Mouse (Mus musculus) midbrain, embryonic 11.5 days (tissue): Measurements from ENCODE around the gene Mex3a. TPM values are rescaled to one million over a fixed set of nuclear protein-coding genes. Genes with fewer than 3 reads are reported as not detected.
"Not testable (repeated sequence)": the region's sequence is repeated elsewhere in the genome, so short reads cannot be mapped to it uniquely, and the experiment has no call there.

ENCODE experiments used
- ATAC-seq: fragments of 200-750 bp; cut with Nextera tagmentation; 2 replicates; pipeline ENCODE4 v1.8.0; 2017; ENCODE audit warnings: moderate TSS enrichment, moderate library complexity; ENCODE audit not compliant: low FRiP score
- DNase-seq: peaks from one replicate; pipeline ENCODE4 v3.0.0; 2015; ENCODE audit warnings: low spot score; ENCODE audit errors: missing footprints
- H3K27ac ChIP-seq: fragments of 300-500 bp; sonication (generic); 2 replicates; pipeline ENCODE4 v1.5.1; 2014; ENCODE audit warnings: low read depth, low read length
- H3K27me3 ChIP-seq: fragments of 300-500 bp; sonication (generic); 2 replicates; pipeline ENCODE4 v1.6.1; 2014; ENCODE audit warnings: mild to moderate bottlenecking, low read length, moderate library complexity, mixed read lengths; ENCODE audit not compliant: control insufficient read depth, insufficient read depth
- H3K36me3 ChIP-seq: fragments of 300-500 bp; sonication (generic); 2 replicates; pipeline ENCODE4 v1.6.1; 2014; ENCODE audit warnings: mild to moderate bottlenecking, low read length, moderate library complexity, mixed read lengths; ENCODE audit not compliant: control insufficient read depth, insufficient read depth
- H3K4me1 ChIP-seq: fragments of 300-500 bp; sonication (generic); 2 replicates; pipeline ENCODE4 v1.6.1; 2014; ENCODE audit warnings: low read length; ENCODE audit not compliant: control insufficient read depth, insufficient read depth
- H3K4me2 ChIP-seq: fragments of 300-500 bp; sonication (generic); 2 replicates; pipeline ENCODE4 v1.6.1; 2014; ENCODE audit warnings: mild to moderate bottlenecking, moderate library complexity
- H3K4me3 ChIP-seq: fragments of 300-500 bp; sonication (generic); 2 replicates; pipeline ENCODE4 v1.5.1; 2014; ENCODE audit warnings: low read depth, low read length
- H3K9ac ChIP-seq: fragments of 300-500 bp; sonication (generic); 2 replicates; pipeline ENCODE4 v1.6.1; 2014; ENCODE audit warnings: low read length
- H3K9me3 ChIP-seq: fragments of 300-500 bp; sonication (generic); 2 replicates; pipeline ENCODE4 v1.6.1; 2016; ENCODE audit warnings: low read length; ENCODE audit not compliant: control insufficient read depth
- WGBS: fragments of 180-500 bp; shearing (Covaris S2); extraction: QIAGEN DNeasy Blood & Tissue Kit; methylation state at CpG from one replicate; pipeline ENCODE4 v1.1.7; 2014; 5-methylcytosine and 5-hydroxymethylcytosine counted together
- polyA plus RNA-seq: library from polyadenylated mRNA; unstranded; fragments of >200 nt; fragmentation: Nextera tagmentation; extraction: Ambion mirVana; gene quantifications from 2 replicates; pipeline ENCODE4 v1.2.1, GENCODE M21; 2014

The Mex3a gene
- polyA plus RNA-seq, 1 experiment from 2014 or later, result 44.5 TPM

DNA sequence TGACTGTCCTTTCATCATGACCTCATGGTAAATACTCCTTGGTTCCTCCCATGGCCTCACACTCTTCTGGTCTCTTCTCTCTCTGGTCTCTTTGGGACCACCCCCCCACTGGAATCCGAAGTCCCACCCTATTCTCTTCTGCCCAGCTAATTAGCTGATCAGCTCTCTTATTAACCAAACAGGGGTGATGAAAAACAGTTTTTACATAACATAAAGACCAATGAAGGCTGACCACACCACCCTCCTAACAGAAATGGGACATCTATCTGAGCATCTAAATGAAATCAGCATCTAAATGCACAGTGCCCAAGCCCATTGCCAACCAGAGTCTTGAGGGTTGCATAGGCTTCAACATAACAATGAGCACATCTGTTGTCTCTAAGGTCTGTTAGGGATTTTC lies 39.7 kb downstream of the Mex3a start:
- Histone ChIP-seq H3K4me2 (no peak overlapping the region), H3K9ac (no peak overlapping the region), H3K27me3 (no peaks in the 10 kb centered on the region), H3K36me3 (peaks cover 28% of the 10 kb centered on the region; the same call in 1 of the 2 replicates), H3K27ac (no peak overlapping the region), H3K4me1 (no peaks in the 10 kb centered on the region), H3K4me3 (no peak overlapping the region), H3K9me3 (no peaks in the 10 kb centered on the region)
- ATAC-seq (no peak), DNase-seq (no peak)
- WGBS, result 64% methylated on average over 1 of the region's 1 CpGs

DNA sequence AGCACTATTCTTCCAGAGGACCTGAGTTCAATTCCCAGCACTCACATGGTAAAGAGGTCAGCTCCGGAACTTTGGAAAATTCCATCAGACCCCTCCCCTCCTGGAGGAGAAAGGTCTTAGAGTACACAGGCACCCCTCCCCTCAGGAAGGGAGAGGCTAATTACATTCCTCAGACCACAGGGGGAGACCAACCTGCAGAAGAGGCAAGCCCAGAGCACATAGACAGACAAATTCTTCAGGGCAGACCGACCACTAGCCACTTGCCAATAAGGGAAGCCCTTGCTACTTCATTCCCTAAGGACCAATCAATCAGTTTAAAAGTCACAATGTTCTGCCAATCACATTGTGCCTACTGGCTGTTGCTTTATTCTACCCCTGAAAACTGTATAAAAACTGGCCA lies 40.6 kb downstream of the Mex3a start:
- no peaks in the 10 kb centered on the region for H3K4me1 ChIP-seq
- H3K27ac ChIP-seq, result no peak overlapping the region
- WGBS, result 85% methylated on average over 2 of the region's 2 CpGs
- H3K9ac ChIP-seq, result no peak overlapping the region
- no peak overlapping the region for H3K4me3 ChIP-seq
- H3K36me3 ChIP-seq, result peaks cover 23% of the 10 kb centered on the region; the same call in 1 of the 2 replicates
- H3K9me3 ChIP-seq, result no peaks in the 10 kb centered on the region
- no peak overlapping the region for H3K4me2 ChIP-seq
- no peak for ATAC-seq
- DNase-seq, result no peak
- no peaks in the 10 kb centered on the region for H3K27me3 ChIP-seq

DNA sequence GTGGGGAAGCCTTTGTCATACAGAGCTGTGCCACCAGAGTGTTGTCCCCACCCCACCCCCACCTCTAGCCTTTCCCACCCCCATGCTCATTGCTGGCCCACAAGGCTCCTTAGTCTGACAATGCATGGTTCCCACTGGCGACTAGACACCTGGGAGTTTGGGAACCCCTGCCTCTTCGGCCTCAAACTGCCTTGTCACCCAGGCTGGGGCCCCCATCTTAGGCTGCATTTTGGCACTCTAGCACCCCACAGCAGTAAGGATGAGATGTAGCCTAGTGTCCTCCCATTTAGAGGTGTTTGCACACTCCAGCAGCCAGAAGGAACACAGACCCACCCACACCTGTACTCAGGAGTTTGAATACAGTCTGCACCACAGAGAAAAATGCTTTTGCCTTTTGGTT lies 41.6 kb downstream of the Mex3a start:
- Histone ChIP-seq H3K9me3 (no peaks in the 10 kb centered on the region), H3K27ac (no peak overlapping the region), H3K27me3 (no peaks in the 10 kb centered on the region), H3K36me3 (peaks cover 13% of the 10 kb centered on the region; the same call in 1 of the 2 replicates), H3K4me3 (no peak overlapping the region), H3K4me2 (no peak overlapping the region), H3K9ac (no peak overlapping the region), H3K4me1 (no peaks in the 10 kb centered on the region; the same call in 1 of the 2 replicates)
- no peak for DNase-seq
- ATAC-seq, result no peak
- WGBS, result 79% methylated on average over 2 of the region's 2 CpGs

DNA sequence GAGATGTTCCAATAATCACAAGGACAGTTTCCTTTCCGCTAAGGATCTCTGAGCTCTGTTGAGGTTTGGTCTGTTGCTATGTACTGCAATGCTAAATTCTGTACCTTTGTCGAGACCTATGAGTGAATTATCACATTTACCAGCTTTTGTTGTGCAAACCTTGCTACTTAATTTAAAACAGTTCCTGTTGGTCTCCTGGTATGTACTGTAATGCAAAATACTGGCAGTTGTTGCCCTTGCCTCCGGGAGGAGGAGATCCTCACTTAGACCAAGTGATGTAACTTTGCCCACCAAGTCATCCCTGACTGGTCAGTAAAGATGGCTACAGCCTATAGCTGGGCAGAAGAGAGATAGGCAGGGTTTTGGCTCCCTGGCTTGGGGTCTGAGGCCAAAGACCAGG lies 43.3 kb downstream of the Mex3a start, which contains the start of gene Ssr2:
Gene Ssr2, plus strand, starts transcription at position 337 of the 400 bp plus-strand sequence.
- Histone ChIP-seq H3K9ac (no peak within 1 kb of the TSS), H3K4me1 (peaks cover 5% of the 10 kb centered on the region; the same call in 1 of the 2 replicates), H3K4me3 (no peak within 1 kb of the TSS), H3K4me2 (no peak within 1 kb of the TSS), H3K9me3 (no peaks in the 10 kb centered on the region), H3K27me3 (no peaks in the 10 kb centered on the region), H3K27ac (no peak within 1 kb of the TSS), H3K36me3 (no peaks in the 10 kb centered on the region)
- ATAC-seq, result no peak
- WGBS, result 84% methylated on average over 3 of the region's 3 CpGs
- no peak for DNase-seq

DNA sequence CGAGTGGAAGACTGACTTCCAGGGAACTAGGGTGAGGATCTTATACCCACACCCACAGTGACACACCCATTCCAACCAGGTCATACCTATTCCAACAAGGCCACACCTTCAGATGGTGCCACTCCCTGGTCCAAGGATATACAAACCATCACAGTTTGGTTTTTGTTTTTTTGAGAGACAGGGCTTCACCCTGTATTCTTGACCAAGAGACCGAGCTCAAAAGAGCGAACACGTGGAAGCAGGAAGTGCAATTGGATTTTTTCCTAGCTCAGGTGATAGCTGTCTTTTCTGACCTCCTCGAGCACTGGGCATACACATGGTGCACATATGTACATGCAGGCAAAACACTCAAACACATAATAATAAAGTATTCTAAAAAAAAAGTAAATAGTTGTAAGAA lies 45.7 kb downstream of the Mex3a start:
- not testable (repeated sequence) for ATAC-seq, H3K4me1 ChIP-seq, H3K27me3 ChIP-seq, H3K27ac ChIP-seq, H3K4me3 ChIP-seq, DNase-seq, H3K9me3 ChIP-seq, H3K4me2 ChIP-seq, H3K36me3 ChIP-seq, H3K9ac ChIP-seq
- WGBS, result 91% methylated on average over 5 of the region's 5 CpGs

DNA sequence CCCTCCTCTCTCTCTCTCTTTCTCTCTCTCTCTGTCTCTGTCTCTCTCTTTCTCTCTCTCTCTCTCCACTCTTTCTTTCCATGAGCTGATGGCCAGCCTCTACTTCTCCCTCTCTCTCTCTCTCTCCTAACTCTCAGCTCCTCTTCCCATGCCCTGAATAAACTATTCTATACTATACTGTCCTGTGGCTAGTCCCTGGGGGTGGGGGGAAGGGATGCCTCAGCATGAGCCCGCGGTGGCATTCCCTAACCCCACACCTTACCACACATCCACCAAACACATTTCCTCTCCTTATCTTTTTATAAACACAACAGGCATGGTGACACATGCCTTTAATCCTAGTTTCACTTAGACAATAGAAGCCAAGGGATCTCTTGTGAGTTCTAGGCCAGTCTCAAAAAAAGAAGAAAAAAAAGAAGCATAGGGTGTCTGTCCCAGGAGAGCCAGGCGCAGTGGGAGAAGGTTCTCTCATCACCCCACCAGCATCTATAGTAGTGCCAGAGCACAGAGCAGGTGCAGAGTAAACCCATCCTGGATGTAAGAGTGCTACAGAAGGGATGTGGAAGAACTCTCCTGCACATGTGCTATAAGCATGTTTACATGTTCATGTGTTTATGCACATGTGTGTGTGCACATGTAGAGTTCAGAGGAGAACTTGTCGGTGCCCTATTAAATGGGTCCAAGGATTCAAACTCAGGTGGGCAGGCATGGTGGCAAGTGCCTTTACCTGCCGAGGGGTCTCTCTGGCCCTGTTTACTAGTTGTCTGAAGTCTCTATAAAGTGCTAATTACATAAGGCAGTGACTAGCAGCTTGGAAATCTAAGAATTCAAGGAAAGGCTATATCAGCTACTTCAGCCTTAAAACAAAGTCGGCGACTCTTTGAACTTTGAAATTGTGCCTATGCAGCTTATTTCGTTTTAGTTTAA lies 46.6 kb downstream of the Mex3a start:
- Histone ChIP-seq H3K9ac (peak overlapping the region; percentile 88), H3K36me3 (peaks cover 8% of the 10 kb centered on the region; the same call in 1 of the 2 replicates), H3K4me3 (peak overlapping the region; percentile 90), H3K27me3 (no peaks in the 10 kb centered on the region), H3K27ac (no peak overlapping the region), H3K4me1 (peaks cover 5% of the 10 kb centered on the region; the same call in 1 of the 2 replicates), H3K4me2 (peak overlapping the region; percentile 85), H3K9me3 (no peaks in the 10 kb centered on the region)
- 45% methylated on average over 8 of the region's 8 CpGs for WGBS
- ATAC-seq, result peak; percentile 51; the same call in 1 of the 2 replicates
- DNase-seq, result no peak

DNA sequence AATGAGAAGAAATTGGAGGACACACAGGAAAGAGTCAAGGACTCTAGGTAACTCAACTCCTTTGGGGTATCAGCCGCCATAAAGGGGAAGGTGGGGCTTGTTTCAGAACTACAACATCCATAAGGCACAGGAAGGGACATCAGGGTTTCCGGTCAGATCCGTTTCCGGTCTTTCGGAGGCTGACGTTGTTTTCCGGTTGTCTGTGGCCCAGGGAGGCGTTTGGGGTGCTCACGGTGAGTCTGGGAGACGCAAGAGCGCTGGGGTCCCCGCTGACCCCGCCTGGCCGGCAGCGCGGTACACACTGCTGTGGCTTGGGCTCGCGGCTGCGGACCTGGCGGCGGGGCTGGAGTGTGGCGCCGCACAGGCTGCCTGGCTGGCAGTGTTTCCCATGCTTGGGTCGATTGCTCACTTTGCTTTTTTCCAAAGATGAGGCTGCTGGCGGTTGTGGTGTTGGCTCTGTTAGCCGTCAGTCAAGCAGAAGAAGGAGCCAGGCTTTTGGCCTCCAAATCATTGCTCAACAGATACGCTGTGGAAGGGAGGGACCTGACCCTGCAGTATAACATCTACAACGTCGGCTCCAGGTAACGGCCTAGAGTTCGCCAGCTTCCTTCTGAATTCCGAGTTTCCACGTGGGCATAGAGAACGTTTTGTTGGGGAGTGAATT lies 47.4 kb downstream of the Mex3a start:
- peak; percentile 87 for ATAC-seq
- Histone ChIP-seq H3K9me3 (no peaks in the 10 kb centered on the region), H3K27me3 (no peaks in the 10 kb centered on the region), H3K36me3 (peaks cover 8% of the 10 kb centered on the region; the same call in 1 of the 2 replicates), H3K4me3 (peak overlapping the region; percentile 90), H3K4me2 (peak overlapping the region; percentile 85), H3K27ac (no peak overlapping the region), H3K4me1 (peaks cover 5% of the 10 kb centered on the region; the same call in 1 of the 2 replicates), H3K9ac (peak overlapping the region; percentile 88)
- under 1% methylated on average over 34 of the region's 34 CpGs for WGBS
- DNase-seq, result peak; percentile 97

DNA sequence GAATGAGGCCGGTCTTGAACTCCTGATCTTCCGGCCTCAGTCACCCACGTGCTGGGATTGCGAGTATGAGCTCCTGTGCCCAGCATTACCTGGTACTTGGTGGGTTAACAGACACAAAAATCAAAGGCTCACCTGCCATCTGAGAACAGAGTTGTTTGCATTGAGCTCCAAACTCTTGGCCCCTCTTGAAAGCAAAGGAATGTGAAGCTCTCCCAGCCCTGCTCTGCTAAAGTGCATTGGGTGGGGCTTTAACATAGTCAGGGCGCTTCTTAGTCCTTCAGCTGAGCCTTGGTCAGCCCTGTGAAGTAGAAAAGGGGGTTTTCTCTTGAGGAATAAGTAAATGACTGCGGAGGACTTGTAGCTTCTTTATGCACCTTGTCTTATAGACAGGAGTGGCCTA lies 53.6 kb downstream of the Mex3a start:
- Histone ChIP-seq H3K4me2 (no peak overlapping the region), H3K4me3 (no peak overlapping the region), H3K9ac (no peak overlapping the region), H3K9me3 (no peaks in the 10 kb centered on the region), H3K27ac (no peak overlapping the region), H3K27me3 (no peaks in the 10 kb centered on the region), H3K4me1 (no peaks in the 10 kb centered on the region; the same call in 1 of the 2 replicates), H3K36me3 (peaks cover 23% of the 10 kb centered on the region)
- ATAC-seq (no peak), DNase-seq (no peak)
- WGBS, result 95% methylated on average over 6 of the region's 6 CpGs

DNA sequence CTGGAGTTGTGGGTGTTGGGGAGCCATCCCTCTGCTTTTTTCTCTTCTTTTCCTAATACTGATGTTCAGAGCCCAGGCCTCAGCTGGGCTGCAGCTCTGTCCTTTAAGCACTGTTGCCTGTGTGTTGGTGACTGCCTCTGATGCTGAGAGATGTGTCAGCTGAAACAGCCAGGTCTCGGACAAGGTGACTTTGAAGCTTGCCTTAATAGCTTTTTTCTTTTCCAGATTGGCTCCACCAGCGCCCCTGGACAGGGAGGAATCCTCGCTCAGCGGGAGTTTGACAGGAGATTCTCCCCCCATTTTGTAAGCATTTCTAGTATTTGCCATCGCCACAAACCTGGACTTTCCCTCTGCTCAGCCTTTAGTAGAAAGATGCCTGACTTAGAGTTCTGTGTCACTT lies 54.4 kb downstream of the Mex3a start:
- WGBS, result 94% methylated on average over 5 of the region's 5 CpGs
- no peak for ATAC-seq

More for the DNA sequence above, 54.4 kb downstream of the Mex3a start:
- H3K36me3 ChIP-seq, result peaks cover 23% of the 10 kb centered on the region
- H3K4me1 ChIP-seq, result peaks cover 1% of the 10 kb centered on the region
- no peak overlapping the region for H3K4me2 ChIP-seq
- H3K9ac ChIP-seq, result no peak overlapping the region
- no peak overlapping the region for H3K4me3 ChIP-seq
- no peak for DNase-seq
- H3K9me3 ChIP-seq, result no peaks in the 10 kb centered on the region
- no peaks in the 10 kb centered on the region for H3K27me3 ChIP-seq
- H3K27ac ChIP-seq, result no peak overlapping the region
